Mouse (Mus musculus): ENCODE results near the gene Gm49355. TPM values are rescaled to one million over a fixed set of nuclear protein-coding genes. Genes with fewer than 3 reads are reported as not detected.

The Gm49355 gene
- not detected for total RNA-seq (2023)

DNA sequence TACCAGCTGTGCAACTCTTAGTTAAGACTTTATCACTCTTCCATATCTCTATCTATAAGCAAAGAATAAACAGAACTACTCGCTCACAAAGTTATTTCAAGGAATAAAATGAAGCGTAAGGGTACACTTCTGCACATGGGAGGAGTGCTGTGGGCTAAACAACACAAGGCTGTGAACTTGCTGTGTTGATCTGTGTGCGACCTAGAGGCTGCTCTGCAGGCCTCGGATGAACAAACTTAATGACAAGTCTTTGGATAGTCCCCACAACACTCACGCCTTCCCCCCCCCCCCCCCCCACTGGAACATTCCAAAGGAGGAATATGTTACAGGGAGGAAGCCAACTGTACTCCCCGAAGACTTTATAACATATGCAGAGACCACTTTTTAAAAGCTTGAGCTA is at the start of gene Gm49355:
TSS of gene Gm49355 (plus strand) at position 336 of the 400 bp plus-strand sequence.

DNA sequence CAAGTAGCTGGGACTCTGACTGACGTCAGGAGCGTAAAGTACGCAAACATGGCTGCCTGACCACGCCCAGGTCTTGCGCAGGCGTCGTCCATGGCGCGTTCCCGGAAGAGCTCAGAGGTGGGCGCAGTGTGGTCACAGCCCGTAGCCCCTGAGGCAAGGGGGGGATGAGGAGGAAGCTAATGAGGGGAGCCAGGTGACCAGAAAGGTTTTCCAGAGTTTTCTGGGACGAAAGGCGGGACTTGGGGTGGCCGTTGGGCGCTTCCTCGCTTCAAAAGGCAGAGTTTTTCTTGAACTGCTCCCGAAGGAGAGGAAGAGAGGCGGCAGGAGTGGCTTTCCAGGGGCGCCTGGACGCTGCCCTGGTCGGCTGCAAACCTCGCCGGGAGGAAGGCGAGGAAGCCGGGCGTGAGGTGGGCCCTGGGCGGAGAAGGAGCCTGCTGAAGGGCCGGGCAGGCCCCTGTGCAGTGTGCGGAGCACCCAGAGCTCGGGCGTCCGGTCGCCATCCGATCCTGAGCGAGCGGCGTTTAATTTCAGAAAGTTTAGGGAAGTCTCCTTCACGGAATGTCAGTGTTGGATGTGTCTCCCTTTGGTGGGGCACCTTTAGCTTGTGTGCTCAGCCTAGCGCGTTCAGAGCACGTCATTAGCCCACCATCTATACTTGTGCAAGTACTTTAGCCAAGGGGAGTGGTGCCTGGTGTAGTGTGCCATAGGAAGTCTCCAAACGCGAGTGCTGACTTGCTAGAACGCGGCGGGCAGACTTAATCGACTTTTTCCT is 551 bp downstream of the Gm49355 start, which contains the start of gene 3830406C13Rik:
TSS of gene 3830406C13Rik (plus strand) at position 33 of the 772 bp plus-strand sequence.

DNA sequence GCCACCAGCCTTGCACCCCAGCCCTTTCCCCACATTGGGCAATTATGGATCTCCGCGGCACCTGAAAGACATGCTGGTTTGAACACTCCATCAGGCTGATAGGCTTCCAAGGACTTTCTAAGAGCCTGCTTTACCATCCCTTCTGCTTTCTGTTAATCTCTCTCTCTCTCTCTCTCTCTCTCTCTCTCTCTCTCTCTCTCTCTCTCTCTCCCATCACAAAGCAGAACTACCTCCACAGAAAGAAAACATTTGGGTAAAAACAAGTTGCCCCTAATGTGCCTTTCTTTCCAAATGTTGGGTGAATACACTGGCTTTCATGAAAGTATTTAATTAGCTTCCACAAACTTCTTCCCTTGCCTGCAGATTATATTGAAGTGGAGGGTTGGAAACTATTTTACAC is 64.3 kb downstream of the Gm49355 start, which contains the start of gene Fezf2:
TSS of gene Fezf2 (minus strand) at position 101 of the 400 bp plus-strand sequence.

Other genes with a start within 250 kb of the Gm49355 start
- gene 3830406C13Rik, start 197 bp downstream of the Gm49355 start, total RNA-seq (2023): 13.5 TPM
- gene Fezf2, start 64.2 kb downstream of the Gm49355 start, total RNA-seq (2023): not detected